Mouse (Mus musculus) gastrocnemius, postnatal 25 days (tissue): ENCODE results near the gene Cdc34b. TPM values are rescaled to one million over a fixed set of nuclear protein-coding genes. Genes with fewer than 3 reads are reported as not detected.

Experiments
- DNase-seq: peaks from one replicate; pipeline ENCODE4 v3.0.0; 2022
- total RNA-seq, 2 experiments: library from RNA; stranded (reverse); gene quantifications; 1 replicate in 1 of 2; 2 replicates in 1 of 2; pipeline ENCODE4 v1.2.3; 2021

Gene Cdc34b
- total RNA-seq, 2 experiments from 2014 or later, result 0.67 to 1.1 TPM

GRCm38 (mm10) chr11:94735746-94736145 lies 5.8 kb upstream of the Cdc34b start:
- no peak for DNase-seq

GRCm38 (mm10) chr11:94752946-94753713 lies 11.5 kb downstream of the Cdc34b start:
- no peak for DNase-seq

GRCm38 (mm10) chr11:94759916-94760315 lies 18.3 kb downstream of the Cdc34b start:
- no peak for DNase-seq

GRCm38 (mm10) chr11:94760364-94760763 lies 18.8 kb downstream of the Cdc34b start:
- no peak for DNase-seq

- DNase-seq, result no peak
Measured at GRCm38 (mm10) chr11:94760799-94761198, 19.2 kb downstream of the Cdc34b start.

- no peak for DNase-seq
Measured at GRCm38 (mm10) chr11:94762281-94762680, 20.7 kb downstream of the Cdc34b start.

GRCm38 (mm10) chr11:94762775-94763174 lies 21.2 kb downstream of the Cdc34b start:
- DNase-seq, result no peak

GRCm38 (mm10) chr11:94767241-94767640 lies 25.7 kb downstream of the Cdc34b start:
- DNase-seq, result no peak

- no peak for DNase-seq
Measured at GRCm38 (mm10) chr11:94772363-94773055, 30.9 kb downstream of the Cdc34b start.

- DNase-seq, result no peak
Measured at GRCm38 (mm10) chr11:94773851-94774250, 32.3 kb downstream of the Cdc34b start.

- DNase-seq, result no peak
Measured at GRCm38 (mm10) chr11:94774887-94775497, 33.4 kb downstream of the Cdc34b start.

GRCm38 (mm10) chr11:94782603-94783002 lies 41.0 kb downstream of the Cdc34b start, which contains the start of gene Tmem92:
TSS of gene Tmem92 (minus strand) at chr11:94782703.
- DNase-seq, result no peak

GRCm38 (mm10) chr11:94785247-94785646 lies 43.7 kb downstream of the Cdc34b start:
- DNase-seq, result peak; percentile 7

- no peak for DNase-seq
Measured at GRCm38 (mm10) chr11:94791700-94792099, 50.1 kb downstream of the Cdc34b start.

Other genes starting within 250 kb of the Cdc34b start
- gene Epn3, start 241.8 kb upstream of the Cdc34b start, total RNA-seq, result under 1 TPM; 0.08 to 0.43 TPM
- not detected for gene Mycbpap, start 220.0 kb upstream of the Cdc34b start, total RNA-seq
- gene Rsad1, start 192.5 kb upstream of the Cdc34b start, total RNA-seq, result 1 to 10 TPM; 2.6 to 4.1 TPM
- gene Chad, start 176.7 kb upstream of the Cdc34b start, total RNA-seq, result 10 to 100 TPM in 1 of 2 experiments, 1 to 10 TPM in 1; 5.4 to 17.5 TPM
- gene Acsf2, start 139.9 kb upstream of the Cdc34b start, total RNA-seq, result 1 to 10 TPM; 1.6 to 3.3 TPM
- 10 to 100 TPM; 32.5 to 34.9 TPM for gene Lrrc59, start 112.0 kb upstream of the Cdc34b start, total RNA-seq
- gene Mrpl27, start 88.0 kb upstream of the Cdc34b start, total RNA-seq, result 10 to 100 TPM; 52.9 to 56.8 TPM
- gene Eme1, start 87.8 kb upstream of the Cdc34b start, total RNA-seq, result under 1 TPM in 1 of 2 experiments, not detected in 1; 0.48 TPM
- gene Xylt2, start 64.3 kb upstream of the Cdc34b start, total RNA-seq, result 1 to 10 TPM; 4.0 to 5.1 TPM
- not detected for gene Gm11541, start 37.3 kb upstream of the Cdc34b start, total RNA-seq
- gene Tmem92, start 40.9 kb downstream of the Cdc34b start, total RNA-seq, result not detected
- 1,000 to 10,000 TPM; 1,080 to 1,200 TPM for gene Col1a1, start 194.4 kb downstream of the Cdc34b start, total RNA-seq
- gene Hils1, start 225.8 kb downstream of the Cdc34b start, total RNA-seq, result not detected
- 100 to 1,000 TPM; 255 to 276 TPM for gene Sgca, start 234.5 kb downstream of the Cdc34b start, total RNA-seq
- gene Ppp1r9b, start 249.3 kb downstream of the Cdc34b start, total RNA-seq, result 10 to 100 TPM; 21.8 to 30.0 TPM